Mouse (Mus musculus) midbrain, embryonic 11.5 days (tissue): Measurements from ENCODE around the gene Gm27179. TPM values are rescaled to one million over a fixed set of nuclear protein-coding genes. Genes with fewer than 3 reads are reported as not detected.
"Not testable (repeated sequence)": the region's sequence is repeated elsewhere in the genome, so short reads cannot be mapped to it uniquely, and the experiment has no call there.

ENCODE experiments used
- ATAC-seq: fragments of 200-750 bp; cut with Nextera tagmentation; 2 replicates; pipeline ENCODE4 v1.8.0; 2017; ENCODE audit warnings: moderate TSS enrichment, moderate library complexity; ENCODE audit not compliant: low FRiP score
- DNase-seq: peaks from one replicate; pipeline ENCODE4 v3.0.0; 2015; ENCODE audit warnings: low spot score; ENCODE audit errors: missing footprints
- H3K27ac ChIP-seq: fragments of 300-500 bp; sonication (generic); 2 replicates; pipeline ENCODE4 v1.5.1; 2014; ENCODE audit warnings: low read depth, low read length
- H3K27me3 ChIP-seq: fragments of 300-500 bp; sonication (generic); 2 replicates; pipeline ENCODE4 v1.6.1; 2014; ENCODE audit warnings: mild to moderate bottlenecking, low read length, moderate library complexity, mixed read lengths; ENCODE audit not compliant: control insufficient read depth, insufficient read depth
- H3K36me3 ChIP-seq: fragments of 300-500 bp; sonication (generic); 2 replicates; pipeline ENCODE4 v1.6.1; 2014; ENCODE audit warnings: mild to moderate bottlenecking, low read length, moderate library complexity, mixed read lengths; ENCODE audit not compliant: control insufficient read depth, insufficient read depth
- H3K4me1 ChIP-seq: fragments of 300-500 bp; sonication (generic); 2 replicates; pipeline ENCODE4 v1.6.1; 2014; ENCODE audit warnings: low read length; ENCODE audit not compliant: control insufficient read depth, insufficient read depth
- H3K4me2 ChIP-seq: fragments of 300-500 bp; sonication (generic); 2 replicates; pipeline ENCODE4 v1.6.1; 2014; ENCODE audit warnings: mild to moderate bottlenecking, moderate library complexity
- H3K4me3 ChIP-seq: fragments of 300-500 bp; sonication (generic); 2 replicates; pipeline ENCODE4 v1.5.1; 2014; ENCODE audit warnings: low read depth, low read length
- H3K9ac ChIP-seq: fragments of 300-500 bp; sonication (generic); 2 replicates; pipeline ENCODE4 v1.6.1; 2014; ENCODE audit warnings: low read length
- H3K9me3 ChIP-seq: fragments of 300-500 bp; sonication (generic); 2 replicates; pipeline ENCODE4 v1.6.1; 2016; ENCODE audit warnings: low read length; ENCODE audit not compliant: control insufficient read depth
- WGBS: fragments of 180-500 bp; shearing (Covaris S2); extraction: QIAGEN DNeasy Blood & Tissue Kit; methylation state at CpG from one replicate; pipeline ENCODE4 v1.1.7; 2014; 5-methylcytosine and 5-hydroxymethylcytosine counted together
- polyA plus RNA-seq: library from polyadenylated mRNA; unstranded; fragments of >200 nt; fragmentation: Nextera tagmentation; extraction: Ambion mirVana; gene quantifications from 2 replicates; pipeline ENCODE4 v1.2.1, GENCODE M21; 2014

Gm27179 gene
- polyA plus RNA-seq, 1 experiment from 2014 or later = not detected

GRCm38 (mm10) chr14:69536539-69536938 is 24.2 kb upstream of the Gm27179 start:
- not testable (repeated sequence) for H3K9me3 ChIP-seq, H3K9ac ChIP-seq, H3K4me2 ChIP-seq, H3K4me3 ChIP-seq, ATAC-seq, H3K27me3 ChIP-seq, H3K4me1 ChIP-seq, H3K27ac ChIP-seq, DNase-seq, H3K36me3 ChIP-seq
- whole genome bisulfite sequencing = no CpG with 5 or more reads among the region's 7 CpGs

GRCm38 (mm10) chr14:69526202-69526601 is 13.9 kb upstream of the Gm27179 start:
- H3K9me3 ChIP-seq, H3K4me2 ChIP-seq, H3K4me1 ChIP-seq, H3K27ac ChIP-seq, H3K27me3 ChIP-seq, H3K36me3 ChIP-seq, H3K4me3 ChIP-seq, H3K9ac ChIP-seq, ATAC-seq, DNase-seq: not testable (repeated sequence)
- no CpG with 5 or more reads among the region's 1 CpGs for WGBS

GRCm38 (mm10) chr14:69523001-69523400 is 10.7 kb upstream of the Gm27179 start:
- not testable (repeated sequence) for ATAC-seq, H3K27me3 ChIP-seq, H3K4me2 ChIP-seq, H3K4me1 ChIP-seq, H3K9ac ChIP-seq, H3K4me3 ChIP-seq, H3K9me3 ChIP-seq, H3K27ac ChIP-seq, DNase-seq, H3K36me3 ChIP-seq
- WGBS = no CpG with 5 or more reads among the region's 1 CpGs

- H3K9me3 ChIP-seq, H3K27ac ChIP-seq, DNase-seq, ATAC-seq, H3K4me1 ChIP-seq, H3K27me3 ChIP-seq, H3K36me3 ChIP-seq, H3K9ac ChIP-seq, H3K4me2 ChIP-seq, H3K4me3 ChIP-seq: not testable (repeated sequence)
- WGBS = no CpG with 5 or more reads among the region's 2 CpGs
Observed at GRCm38 (mm10) chr14:69520810-69521209, 8.5 kb upstream of the Gm27179 start.

GRCm38 (mm10) chr14:69507000-69507399 is 5.3 kb downstream of the Gm27179 start:
- not testable (repeated sequence) for DNase-seq, H3K27ac ChIP-seq, H3K27me3 ChIP-seq, H3K4me2 ChIP-seq, H3K9me3 ChIP-seq, ATAC-seq, H3K4me1 ChIP-seq, H3K36me3 ChIP-seq, H3K4me3 ChIP-seq, H3K9ac ChIP-seq
- WGBS = no CpG with 5 or more reads among the region's 1 CpGs

GRCm38 (mm10) chr14:69503174-69503573 is 9.2 kb downstream of the Gm27179 start, which contains the start of gene Gm16867:
TSS of gene Gm16867 (minus strand) at chr14:69503362.
- H3K36me3 ChIP-seq, H3K4me2 ChIP-seq, H3K9ac ChIP-seq, H3K27me3 ChIP-seq, H3K4me1 ChIP-seq, H3K9me3 ChIP-seq, H3K27ac ChIP-seq, H3K4me3 ChIP-seq, DNase-seq: not testable (repeated sequence)
- peak; percentile 98 for ATAC-seq
- WGBS = no CpG with 5 or more reads among the region's 29 CpGs

- H3K27me3 ChIP-seq, H3K9ac ChIP-seq, H3K36me3 ChIP-seq, H3K4me3 ChIP-seq, H3K9me3 ChIP-seq, DNase-seq, H3K4me2 ChIP-seq, H3K27ac ChIP-seq, H3K4me1 ChIP-seq: not testable (repeated sequence)
- peak; percentile 77 for ATAC-seq
- WGBS = no CpG with 5 or more reads among the region's 73 CpGs
Observed at GRCm38 (mm10) chr14:69502440-69503150, 9.8 kb downstream of the Gm27179 start.

- not testable (repeated sequence) for H3K36me3 ChIP-seq, H3K27me3 ChIP-seq, H3K4me1 ChIP-seq, H3K9ac ChIP-seq, DNase-seq, H3K27ac ChIP-seq, H3K4me2 ChIP-seq, H3K9me3 ChIP-seq, H3K4me3 ChIP-seq, ATAC-seq
Observed at GRCm38 (mm10) chr14:69496259-69496658, 16.1 kb downstream of the Gm27179 start.

GRCm38 (mm10) chr14:69494946-69495345 is 17.4 kb downstream of the Gm27179 start:
- H3K4me3 ChIP-seq, H3K9ac ChIP-seq, ATAC-seq, H3K9me3 ChIP-seq, H3K4me2 ChIP-seq, H3K27ac ChIP-seq, DNase-seq, H3K4me1 ChIP-seq, H3K36me3 ChIP-seq, H3K27me3 ChIP-seq: not testable (repeated sequence)
- no CpG with 5 or more reads among the region's 2 CpGs for WGBS
